Mouse (Mus musculus) CH12.LX (cell line): Measurements from ENCODE around the gene Cep295nl.

Source experiments
- EP300 ChIP-seq: IDR thresholded peaks from 2 replicates; pipeline ENCODE4 v1.6.1; 2011; ENCODE audit warnings: low read length, improper control_type of control experiment
- POLR2A ChIP-seq: IDR thresholded peaks from 2 replicates; pipeline ENCODE4 v1.6.1; 2011; ENCODE audit warnings: low read depth, mild to moderate bottlenecking, improper control_type of control experiment, low read length
- TCF12 ChIP-seq: IDR thresholded peaks from 2 replicates; pipeline ENCODE4 v1.6.1; 2014; ENCODE audit warnings: low read depth, mild to moderate bottlenecking, inconsistent platforms, low read length, improper control_type of control experiment
- ZC3H11A ChIP-seq: IDR thresholded peaks from 2 replicates; pipeline ENCODE4 v1.6.1; 2012; ENCODE audit warnings: low read depth, mild to moderate bottlenecking, inconsistent platforms, low read length, improper control_type of control experiment

DNA sequence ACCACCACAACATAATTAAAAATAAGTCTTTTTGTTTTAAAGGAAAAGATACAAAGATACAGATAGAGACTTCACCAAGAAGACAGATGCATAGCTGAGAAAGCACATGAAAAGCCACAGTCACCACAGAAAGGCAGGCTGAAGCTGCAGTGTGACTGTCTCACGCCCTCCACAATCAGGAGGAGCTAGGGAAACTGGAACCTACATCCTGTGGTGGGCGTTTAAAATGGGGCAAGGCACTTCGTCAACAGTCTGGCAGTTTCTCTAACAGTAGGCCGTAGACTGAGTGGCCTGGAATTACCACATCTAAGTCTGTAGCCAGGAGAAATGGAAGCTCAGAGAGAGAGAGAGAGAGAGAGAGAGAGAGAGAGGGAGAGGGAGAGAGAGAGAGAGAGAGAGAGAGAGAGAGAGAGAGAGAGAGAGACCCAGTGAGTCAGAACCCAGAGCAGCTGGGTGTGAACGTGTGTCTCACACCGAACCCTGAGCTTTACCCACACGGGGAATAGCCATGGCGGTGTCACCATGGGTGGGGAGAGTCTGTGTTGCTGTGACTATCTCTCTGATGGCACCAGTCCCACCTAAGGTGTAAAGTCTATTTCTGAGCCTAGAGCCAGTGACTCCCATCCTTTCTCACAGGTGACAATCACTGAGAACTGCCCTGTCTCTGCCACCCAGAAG is 4.7 kb downstream of the Cep295nl start:
- TF ChIP-seq TCF12 = no peak
- no peak for TF ChIP-seq POLR2A
- TF ChIP-seq EP300 = no peak
- TF ChIP-seq ZC3H11A = no peak
